Mouse (Mus musculus) myocyte (in vitro differentiated cells): Measurements from ENCODE around the gene Clec16a. TPM values are rescaled to one million over a fixed set of nuclear protein-coding genes. Genes with fewer than 3 reads are reported as not detected.

ENCODE experiments used
- H3K27me3 ChIP-seq: one replicate; pipeline ENCODE4 v1.6.1; 2011; ENCODE audit not compliant: control insufficient read depth, insufficient read depth, insufficient read length
- H3K36me3 ChIP-seq: one replicate; pipeline ENCODE4 v1.6.1; 2011; ENCODE audit not compliant: control insufficient read depth, insufficient read depth
- H3K4me2 ChIP-seq: one replicate; pipeline ENCODE4 v1.6.1; 2011; ENCODE audit warnings: low read depth, control low read depth
- H3K4me3 ChIP-seq: one replicate; pipeline ENCODE4 v1.5.1; 2011; ENCODE audit warnings: mild to moderate bottlenecking, control low read depth, moderate library complexity
- H3K79me2 ChIP-seq: one replicate; pipeline ENCODE4 v1.6.1; 2011; ENCODE audit not compliant: control insufficient read depth, insufficient read depth
- H3ac ChIP-seq: one replicate; pipeline ENCODE4 v1.6.1; 2011; ENCODE audit not compliant: control insufficient read depth, insufficient read length
- CEBPB ChIP-seq: IDR thresholded peaks from 2 replicates; pipeline ENCODE4 v1.6.1; 2011; ENCODE audit warnings: mild to moderate bottlenecking, moderate library complexity; ENCODE audit not compliant: poor library complexity, insufficient read depth, severe bottlenecking
- MAX ChIP-seq: IDR thresholded peaks from one replicate; pipeline ENCODE4 v1.6.1; 2011; ENCODE audit warnings: low read depth, mild to moderate bottlenecking, control low read depth
- MYOD1 ChIP-seq, 3 experiments: IDR thresholded peaks; one replicate each; pipeline ENCODE4 v1.6.1; 2011; ENCODE audit warnings: control low read depth in 2 of 3, low read depth in 2 of 3, mild to moderate bottlenecking in 2 of 3, moderate library complexity in 1 of 3; ENCODE audit not compliant: insufficient read length in 2 of 3, control insufficient read depth in 1 of 3
- MYOG ChIP-seq, 3 experiments: IDR thresholded peaks; one replicate each; pipeline ENCODE4 v1.6.1; 2011; ENCODE audit warnings: control low read depth in 2 of 3, low read depth in 2 of 3, mild to moderate bottlenecking in 2 of 3; ENCODE audit not compliant: insufficient read length in 2 of 3, control insufficient read depth in 1 of 3, insufficient read depth in 1 of 3
- POLR2A ChIP-seq: IDR thresholded peaks from one replicate; pipeline ENCODE4 v1.6.1; 2011; ENCODE audit warnings: low read depth, mild to moderate bottlenecking, control low read depth, moderate library complexity; ENCODE audit not compliant: insufficient read length
- POLR2AphosphoS2 ChIP-seq: IDR thresholded peaks from one replicate; pipeline ENCODE4 v1.6.1; 2011; ENCODE audit warnings: low read depth, control low read depth; ENCODE audit not compliant: insufficient read length
- REST ChIP-seq: IDR thresholded peaks from one replicate; pipeline ENCODE4 v1.6.1; 2011; ENCODE audit warnings: mild to moderate bottlenecking, control low read depth, moderate library complexity; ENCODE audit not compliant: insufficient read depth, insufficient read length
- TCF12 ChIP-seq: IDR thresholded peaks from one replicate; pipeline ENCODE4 v1.6.1; 2011; ENCODE audit warnings: mild to moderate bottlenecking, control low read depth; ENCODE audit not compliant: poor library complexity, insufficient read depth, severe bottlenecking
- TCF3 ChIP-seq: IDR thresholded peaks from one replicate; pipeline ENCODE4 v1.6.1; 2011; ENCODE audit warnings: low read depth, control low read depth; ENCODE audit not compliant: insufficient read length
- USF1 ChIP-seq: IDR thresholded peaks from one replicate; pipeline ENCODE4 v1.6.1; 2011; ENCODE audit warnings: low read depth, mild to moderate bottlenecking, control low read depth, moderate library complexity
- polyA plus RNA-seq: library from polyadenylated mRNA; unstranded; fragments of >200 nt; fragmentation: generic; extraction: Trizol; gene quantifications from one replicate; pipeline ENCODE4 v1.2.1, GENCODE M21; 2012; ENCODE audit warnings: missing spikeins

Gene Clec16a
- polyA plus RNA-seq, 1 experiment, result 15.5 TPM

GRCm38 (mm10) chr16:10790702-10791101 is 245.6 kb downstream of the Clec16a start, which contains the start of gene Prm3:
Gene Prm3 (minus strand): TSS chr16:10790914.
- no peak within 1 kb of the TSS for H3K4me3 ChIP-seq
- H3K4me2 ChIP-seq, result no peak within 1 kb of the TSS
- H3ac ChIP-seq, result no peak within 1 kb of the TSS
- TF ChIP-seq MAX (no peak), MYOG (IDR thresholded peaks at IDR 0.05; ENCODE audit: control insufficient read depth in 1 of 3, insufficient read depth in 1 of 3, insufficient read length in 2 of 3, low read depth in 2 of 3) (no peak), TCF3 (no peak), TCF12 (no peak), MYOD1 (IDR thresholded peaks at IDR 0.05; ENCODE audit: control insufficient read depth in 1 of 3, insufficient read length in 2 of 3, low read depth in 2 of 3) (no peak), USF1 (no peak), POLR2AphosphoS2 (no peak), POLR2A (no peak), REST (no peak), CEBPB (no peak)
- H3K79me2 ChIP-seq, result no peaks in the 10 kb centered on the region
- no peaks in the 10 kb centered on the region for H3K27me3 ChIP-seq
- no peaks in the 10 kb centered on the region for H3K36me3 ChIP-seq

Other genes starting within 250 kb of the Clec16a start
- 212 TPM for gene Emp2, start 231.4 kb upstream of the Clec16a start, polyA plus RNA-seq
- 21.8 TPM for gene Tekt5, start 149.8 kb upstream of the Clec16a start, polyA plus RNA-seq
- 38.8 TPM for gene Nubp1, start 133.4 kb upstream of the Clec16a start, polyA plus RNA-seq
- gene Tvp23a, start 98.0 kb upstream of the Clec16a start, polyA plus RNA-seq, result 2.6 TPM
- 0.01 TPM for gene Ciita, start 65.3 kb upstream of the Clec16a start, polyA plus RNA-seq
- gene Dexi, start 2.3 kb upstream of the Clec16a start, polyA plus RNA-seq, result 20.8 TPM
- 1.7 TPM for gene Socs1, start 240.2 kb downstream of the Clec16a start, polyA plus RNA-seq
- 0.12 TPM for gene Tnp2, start 243.3 kb downstream of the Clec16a start, polyA plus RNA-seq
- gene Prm3, start 245.6 kb downstream of the Clec16a start, polyA plus RNA-seq, result not detected